Mouse (Mus musculus) liver, embryonic 14.5 days (tissue): ENCODE measurements around the gene Spc24.

ENCODE experiments used
- CTCF ChIP-seq: IDR thresholded peaks from 2 replicates; pipeline ENCODE4 v1.5.1; 2016; ENCODE audit warnings: antibody characterized with exemption, low read depth, control low read depth
- EP300 ChIP-seq: IDR thresholded peaks from 2 replicates; pipeline ENCODE4 v1.6.1; 2016; ENCODE audit warnings: antibody characterized with exemption, low read depth

GRCm38 (mm10) chr9:21747238-21747774 lies 12.8 kb downstream of the Spc24 start:
- TF ChIP-seq CTCF (no peak), EP300 (no peak)
